ENCODE assay signal across 21 mouse cellular contexts in the genomic region with DNA sequence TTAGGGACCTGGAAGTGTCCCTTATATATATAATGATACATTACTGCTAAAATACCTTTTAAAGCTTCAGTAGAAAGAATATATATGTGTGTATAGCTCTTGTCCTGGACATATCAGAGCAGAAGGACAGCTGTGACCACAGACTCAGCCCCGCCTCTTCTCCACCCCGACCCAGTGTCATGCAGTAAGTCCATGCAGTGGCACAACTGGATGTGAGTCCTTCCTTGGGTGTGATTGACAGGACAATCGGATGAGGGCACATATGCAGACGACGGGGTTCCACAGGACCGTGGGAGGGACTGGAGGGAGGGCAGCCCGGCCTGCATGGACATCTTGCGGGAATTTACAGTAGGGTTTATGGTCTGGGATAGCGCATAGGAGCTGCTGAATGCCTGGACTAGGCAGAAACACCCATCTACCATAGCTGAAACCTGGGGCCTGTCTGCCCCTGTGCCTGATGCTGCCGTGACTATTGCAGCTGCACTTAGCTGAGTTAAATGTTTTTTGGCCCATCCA.
DNase-seq lines count a peak whose midpoint lies in the region; ATAC-seq lines count a peak whose summit lies in the region.
"Had no signal": no experiment of that assay in that cellular context is flagged by ENCODE, and none has a peak within 500 bp of the region (broad histone marks: within the 10 kb centered on the region; RNA-seq: fewer than 3 reads in every experiment).

No protein-coding gene starts in this region.

- no peak overlapping the region for H3K9ac ChIP-seq in liver, embryonic 12.5 days
- no peak overlapping the region for H3K9ac ChIP-seq in liver, embryonic 11.5 days (ENCODE audit: low read depth, low read length)
- no peak overlapping the region for H3K9ac ChIP-seq in liver, embryonic 16.5 days (ENCODE audit: low read depth, low read length)
- H3K9ac ChIP-seq: heart, embryonic 13.5 days; hindbrain, embryonic 13.5 days; intestine, embryonic 15.5 days had no signal

- peak overlapping the region; percentile 5 for H3K4me3 ChIP-seq in erythroblast, embryonic 14.5 days (replicated peaks)
- no peak overlapping the region for H3K4me3 ChIP-seq in liver, embryonic 12.5 days
- H3K4me3 ChIP-seq in liver, embryonic 11.5 days (ENCODE audit: low read depth, low read length), result no peak overlapping the region
- no peak overlapping the region for H3K4me3 ChIP-seq in liver, embryonic 16.5 days (ENCODE audit: low read depth, low read length)
- H3K4me3 ChIP-seq: heart, embryonic 13.5 days; hindbrain, embryonic 13.5 days; intestine, embryonic 15.5 days; megakaryocyte, embryonic 14.5 days; myocyte had no signal

- peaks cover 29% of the 10 kb centered on the region for H3K36me3 ChIP-seq in erythroblast, embryonic 14.5 days (ENCODE audit: control insufficient read depth)
- H3K36me3 ChIP-seq in liver, embryonic 12.5 days, result peaks cover 26% of the 10 kb centered on the region
- peaks cover 3% of the 10 kb centered on the region; the same call in 1 of the 2 replicates for H3K36me3 ChIP-seq in liver, embryonic 11.5 days (ENCODE audit: control insufficient read depth, insufficient read depth, low read length)
- no peaks in the 10 kb centered on the region for H3K36me3 ChIP-seq in liver, embryonic 16.5 days (ENCODE audit: control insufficient read depth, insufficient read depth)
- H3K36me3 ChIP-seq: intestine, embryonic 15.5 days had no signal

- DNase-seq in liver, embryonic 11.5 days (ENCODE audit: low spot score), result no peak
- DNase-seq in 3134 (ENCODE audit: extremely low read depth, insufficient read length, low spot score), result peak; percentile 15
- no peak for DNase-seq in embryo, embryonic 9.5 days (ENCODE audit: extremely low spot score)
- DNase-seq in heart, adult 9 months (ENCODE audit: low spot score in 2 of 2), result no peak
- DNase-seq: adrenal gland, postnatal 25 days; cerebellum, adult 11-12 months; cerebellum, postnatal 14 days; lung, postnatal 14 days; retina, postnatal 1 day; right cerebral cortex, postnatal 4 days; thymus, adult 2 months had no signal

- H3K27me3 ChIP-seq in erythroblast, embryonic 14.5 days (ENCODE audit: control insufficient read depth), result no peaks in the 10 kb centered on the region
- no peaks in the 10 kb centered on the region for H3K27me3 ChIP-seq in liver, embryonic 12.5 days (replicated peaks)
- no peaks in the 10 kb centered on the region for H3K27me3 ChIP-seq in liver, embryonic 11.5 days (replicated peaks; ENCODE audit: control insufficient read depth, insufficient read depth, low read length)
- H3K27me3 ChIP-seq in liver, embryonic 16.5 days (ENCODE audit: control insufficient read depth, insufficient read depth, low read depth, low read length), result no peaks in the 10 kb centered on the region
- H3K27me3 ChIP-seq: heart, embryonic 13.5 days; hindbrain, embryonic 13.5 days; intestine, embryonic 15.5 days had no signal

- no peaks in the 10 kb centered on the region for H3K9me3 ChIP-seq in erythroblast, embryonic 14.5 days (ENCODE audit: control insufficient read depth, low read length)
- no peaks in the 10 kb centered on the region for H3K9me3 ChIP-seq in liver, embryonic 12.5 days (replicated peaks)
- H3K9me3 ChIP-seq in liver, embryonic 11.5 days (ENCODE audit: control insufficient read depth, low read length), result no peaks in the 10 kb centered on the region
- H3K9me3 ChIP-seq in liver, embryonic 16.5 days (replicated peaks; ENCODE audit: control insufficient read depth, low read length), result no peaks in the 10 kb centered on the region
- H3K9me3 ChIP-seq: G1E; heart, embryonic 13.5 days; hindbrain, embryonic 13.5 days; intestine, embryonic 15.5 days had no signal

- no peak for ATAC-seq in erythroblast, adult 5-6 weeks (replicated peaks; ENCODE audit: low FRiP score, poor library complexity, severe bottlenecking)
- ATAC-seq in liver, embryonic 12.5 days, result no peak
- no peak for ATAC-seq in liver, embryonic 11.5 days (replicated peaks; ENCODE audit: low FRiP score)
- ATAC-seq in liver, embryonic 16.5 days (ENCODE audit: low read depth), result no peak

- H3K4me1 ChIP-seq in erythroblast, embryonic 14.5 days (ENCODE audit: control insufficient read depth), result peaks cover 48% of the 10 kb centered on the region
- peaks cover 43% of the 10 kb centered on the region for H3K4me1 ChIP-seq in liver, embryonic 12.5 days
- H3K4me1 ChIP-seq in liver, embryonic 11.5 days (replicated peaks; ENCODE audit: control insufficient read depth, insufficient read depth, low read length), result peaks cover 9% of the 10 kb centered on the region; the same call in 1 of the 2 replicates
- peaks cover 26% of the 10 kb centered on the region for H3K4me1 ChIP-seq in liver, embryonic 16.5 days (ENCODE audit: control insufficient read depth, low read depth, low read length)
- H3K4me1 ChIP-seq: hindbrain, embryonic 13.5 days; intestine, embryonic 15.5 days had no signal

- peak overlapping the region; percentile 83 for H3K27ac ChIP-seq in liver, embryonic 12.5 days
- H3K27ac ChIP-seq in liver, embryonic 11.5 days (ENCODE audit: low read depth, low read length), result no peak overlapping the region
- no peak overlapping the region for H3K27ac ChIP-seq in liver, embryonic 16.5 days (ENCODE audit: low read length)
- H3K27ac ChIP-seq: heart, embryonic 13.5 days; hindbrain, embryonic 13.5 days; intestine, embryonic 15.5 days had no signal

- 81% methylated on average over 10 of the region's 10 CpGs for WGBS in liver, embryonic 12.5 days (ENCODE audit: insufficient replicate concordance)
- 87% methylated on average over 10 of the region's 10 CpGs for WGBS in liver, embryonic 11.5 days
- whole genome bisulfite sequencing in liver, embryonic 16.5 days (ENCODE audit: insufficient replicate concordance), result 78% methylated on average over 10 of the region's 10 CpGs

- H3K4me2 ChIP-seq in liver, embryonic 12.5 days, result peak overlapping the region; percentile 52
- no peak overlapping the region for H3K4me2 ChIP-seq in liver, embryonic 11.5 days
- H3K4me2 ChIP-seq in liver, embryonic 16.5 days (ENCODE audit: low read depth, low read length), result peak overlapping the region; percentile 47; the same call in 1 of the 2 replicates
- H3K4me2 ChIP-seq: heart, embryonic 13.5 days; hindbrain, embryonic 13.5 days; intestine, embryonic 15.5 days had no signal
